Mouse (Mus musculus) midbrain, embryonic 14.5 days (tissue): ENCODE data around the gene Rora. TPM values are rescaled to one million over a fixed set of nuclear protein-coding genes. Genes with fewer than 3 reads are reported as not detected.

Source experiments
- ATAC-seq: fragments of 200-750 bp; cut with Nextera tagmentation; 2 replicates; pipeline ENCODE4 v1.8.0; 2017; ENCODE audit warnings: moderate number of reproducible peaks, moderate library complexity; ENCODE audit not compliant: low FRiP score, low TSS enrichment
- DNase-seq: peaks from one replicate; pipeline ENCODE4 v3.0.0-alpha.2; 2015
- H3K27ac ChIP-seq: fragments of 300-500 bp; sonication (generic); replicated peaks from 2 replicates; pipeline ENCODE4 v1.5.1; 2014; ENCODE audit warnings: mild to moderate bottlenecking, low read depth, low read length, moderate library complexity
- H3K27me3 ChIP-seq: fragments of 300-500 bp; sonication (generic); 2 replicates; pipeline ENCODE4 v1.6.1; 2014; ENCODE audit warnings: low read length, control low read depth, mixed read lengths; ENCODE audit not compliant: control insufficient read depth, insufficient read depth
- H3K36me3 ChIP-seq: fragments of 300-500 bp; sonication (generic); 2 replicates; pipeline ENCODE4 v1.6.1; 2014; ENCODE audit warnings: low read length, control low read depth; ENCODE audit not compliant: control insufficient read depth, insufficient read depth
- H3K4me1 ChIP-seq: fragments of 300-500 bp; sonication (generic); 2 replicates; pipeline ENCODE4 v1.6.1; 2014; ENCODE audit warnings: mild to moderate bottlenecking, antibody characterized with exemption, low read length, control low read depth; ENCODE audit not compliant: control insufficient read depth, insufficient read depth
- H3K4me2 ChIP-seq: fragments of 300-500 bp; sonication (generic); 2 replicates; pipeline ENCODE4 v1.6.1; 2014; ENCODE audit warnings: mild to moderate bottlenecking, low read length, moderate library complexity
- H3K4me3 ChIP-seq: fragments of 300-500 bp; sonication (generic); replicated peaks from 2 replicates; pipeline ENCODE4 v1.5.1; 2014; ENCODE audit warnings: low read depth, low read length
- H3K9ac ChIP-seq: fragments of 300-500 bp; sonication (generic); replicated peaks from 2 replicates; pipeline ENCODE4 v1.6.1; 2014; ENCODE audit warnings: mild to moderate bottlenecking, low read length, moderate library complexity
- H3K9me3 ChIP-seq: fragments of 300-500 bp; sonication (generic); 2 replicates; pipeline ENCODE4 v1.6.1; 2016; ENCODE audit warnings: low read length, control low read depth, mixed read lengths; ENCODE audit not compliant: control insufficient read depth
- WGBS: fragments of 180-500 bp; shearing (Covaris S2); extraction: QIAGEN DNeasy Blood & Tissue Kit; methylation state at CpG from one replicate; pipeline ENCODE4 v1.1.7; 2014; 5-methylcytosine and 5-hydroxymethylcytosine counted together
- polyA plus RNA-seq: library from polyadenylated mRNA; unstranded; fragments of >200 nt; fragmentation: Nextera tagmentation; extraction: Ambion mirVana; gene quantifications from 2 replicates; pipeline ENCODE4 v1.2.1, GENCODE M21; 2014

The Rora gene
- polyA plus RNA-seq, 1 experiment from 2014 or later: 39.1 TPM

DNA sequence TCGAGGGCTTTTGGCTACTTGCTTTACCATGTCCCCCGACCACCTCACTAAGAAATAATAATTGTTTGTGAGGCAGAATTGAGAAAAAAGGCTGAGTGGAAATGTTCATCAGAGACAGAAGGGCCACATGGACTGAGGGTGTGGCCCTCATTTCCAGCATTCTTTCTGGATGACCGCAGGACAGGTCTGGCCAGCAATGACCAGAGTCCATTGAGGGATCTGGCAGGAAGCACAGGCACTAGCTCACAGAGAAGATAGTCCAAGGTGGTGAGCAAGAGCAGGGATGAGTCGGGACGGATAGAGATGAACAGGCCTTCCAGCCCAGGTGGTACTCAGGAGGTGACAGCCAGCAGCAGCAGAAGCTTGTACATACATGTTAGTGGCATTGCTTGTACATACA lies 501.1 kb downstream of the Rora start:
- no peak for ATAC-seq
- DNase-seq: no peak
- 96% methylated on average over 5 of the region's 5 CpGs for WGBS
- no peak overlapping the region for H3K4me3 ChIP-seq
- H3K9ac ChIP-seq: no peak overlapping the region
- H3K27ac ChIP-seq: no peak overlapping the region
- H3K9me3 ChIP-seq: no peaks in the 10 kb centered on the region
- no peaks in the 10 kb centered on the region for H3K4me1 ChIP-seq
- no peaks in the 10 kb centered on the region for H3K27me3 ChIP-seq
- H3K36me3 ChIP-seq: no peaks in the 10 kb centered on the region
- H3K4me2 ChIP-seq: no peak overlapping the region

GRCm38 (mm10) chr9:69155836-69156595 lies 502.4 kb downstream of the Rora start:
- Histone ChIP-seq H3K4me1 (no peaks in the 10 kb centered on the region), H3K4me2 (no peak overlapping the region), H3K27ac (no peak overlapping the region), H3K9ac (no peak overlapping the region), H3K4me3 (no peak overlapping the region), H3K36me3 (no peaks in the 10 kb centered on the region), H3K27me3 (no peaks in the 10 kb centered on the region), H3K9me3 (no peaks in the 10 kb centered on the region)
- ATAC-seq (no peak), DNase-seq (no peak)
- 89% methylated on average over 8 of the region's 8 CpGs for WGBS

DNA sequence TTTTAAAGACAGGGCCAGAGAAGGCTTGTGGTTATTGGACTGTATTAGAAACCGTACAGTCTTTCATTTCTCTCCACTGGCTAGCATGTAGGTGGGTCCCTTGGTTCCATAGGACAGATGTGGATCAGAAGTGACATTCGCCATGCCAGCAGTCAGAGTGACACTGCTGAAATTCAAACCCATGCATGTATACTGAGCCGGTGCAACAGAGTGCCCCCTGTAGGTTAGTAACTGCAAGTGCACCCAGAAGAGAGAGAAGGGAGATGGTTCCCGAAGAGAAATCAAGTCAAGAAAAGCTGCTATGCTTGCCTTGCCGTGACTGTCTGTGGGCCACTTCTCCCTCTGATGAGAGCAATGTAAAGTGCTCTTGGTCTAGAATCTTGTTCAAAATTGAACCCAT lies 507.2 kb downstream of the Rora start:
- H3K27me3 ChIP-seq: no peaks in the 10 kb centered on the region
- H3K36me3 ChIP-seq: no peaks in the 10 kb centered on the region
- no peak overlapping the region for H3K9ac ChIP-seq
- H3K4me2 ChIP-seq: no peak overlapping the region
- no peaks in the 10 kb centered on the region for H3K4me1 ChIP-seq
- ATAC-seq: no peak
- 88% methylated on average over 5 of the region's 5 CpGs for WGBS
- H3K27ac ChIP-seq: no peak overlapping the region
- H3K9me3 ChIP-seq: no peaks in the 10 kb centered on the region
- no peak overlapping the region for H3K4me3 ChIP-seq
- no peak for DNase-seq

DNA sequence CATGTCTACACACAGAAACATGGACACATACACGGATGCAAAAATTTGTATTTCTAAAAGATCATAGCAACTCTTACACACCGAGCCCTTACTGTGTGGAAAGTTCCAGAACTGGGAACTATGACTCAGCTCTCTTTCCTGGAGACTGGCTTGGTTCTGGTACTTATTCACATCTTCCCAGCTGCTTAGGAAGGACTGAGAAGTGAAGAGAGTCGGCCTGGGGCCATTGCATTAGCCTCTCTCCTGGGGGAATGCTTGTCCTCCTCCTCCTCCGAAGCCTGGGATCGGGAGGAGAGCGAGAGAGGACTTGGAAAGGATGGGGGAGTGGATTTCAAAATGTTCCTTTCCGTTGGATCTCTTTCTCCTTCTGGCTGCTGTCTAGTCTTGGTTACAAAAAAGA lies 511.1 kb downstream of the Rora start:
- H3K4me2 ChIP-seq: no peak overlapping the region
- no peak overlapping the region for H3K4me3 ChIP-seq
- DNase-seq (no peak), ATAC-seq (no peak)
- no peaks in the 10 kb centered on the region for H3K9me3 ChIP-seq
- no peaks in the 10 kb centered on the region for H3K4me1 ChIP-seq
- no peaks in the 10 kb centered on the region for H3K27me3 ChIP-seq
- 74% methylated on average over 7 of the region's 7 CpGs for WGBS
- H3K27ac ChIP-seq: no peak overlapping the region
- H3K36me3 ChIP-seq: no peaks in the 10 kb centered on the region
- H3K9ac ChIP-seq: no peak overlapping the region

GRCm38 (mm10) chr9:69165096-69165836 lies 511.7 kb downstream of the Rora start:
- H3K4me1 ChIP-seq: no peaks in the 10 kb centered on the region
- no peaks in the 10 kb centered on the region for H3K36me3 ChIP-seq
- H3K4me3 ChIP-seq: no peak overlapping the region
- ATAC-seq (no peak), DNase-seq (no peak)
- no peak overlapping the region for H3K9ac ChIP-seq
- no peak overlapping the region for H3K4me2 ChIP-seq
- H3K27me3 ChIP-seq: no peaks in the 10 kb centered on the region
- no peak overlapping the region for H3K27ac ChIP-seq
- no peaks in the 10 kb centered on the region for H3K9me3 ChIP-seq
- 83% methylated on average over 7 of the region's 7 CpGs for WGBS

DNA sequence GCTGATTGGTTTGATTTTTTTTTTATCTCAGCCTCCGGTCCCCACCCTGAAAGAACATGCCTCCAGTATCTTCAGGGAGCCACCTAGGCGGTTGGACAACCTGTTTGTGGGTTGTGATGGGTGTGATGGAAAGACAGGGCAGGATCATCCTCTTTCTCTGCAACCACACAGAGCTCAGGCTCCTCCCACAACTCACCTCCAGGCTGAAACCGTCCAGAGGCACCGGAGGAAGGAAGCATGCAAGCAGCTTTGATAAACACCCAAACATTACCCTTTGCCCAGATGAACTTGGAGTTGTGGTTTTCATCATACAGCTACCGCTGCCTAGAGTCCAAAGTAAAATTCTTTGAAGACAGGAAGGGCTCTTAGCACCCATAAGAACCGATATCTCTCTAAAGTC lies 520.5 kb downstream of the Rora start:
- H3K36me3 ChIP-seq: no peaks in the 10 kb centered on the region
- H3K27ac ChIP-seq: no peak overlapping the region
- H3K9ac ChIP-seq: no peak overlapping the region
- no peaks in the 10 kb centered on the region for H3K9me3 ChIP-seq
- DNase-seq: no peak
- H3K4me1 ChIP-seq: no peaks in the 10 kb centered on the region
- H3K4me2 ChIP-seq: no peak overlapping the region
- no peak for ATAC-seq
- H3K27me3 ChIP-seq: no peaks in the 10 kb centered on the region
- 91% methylated on average over 6 of the region's 6 CpGs for WGBS
- no peak overlapping the region for H3K4me3 ChIP-seq

GRCm38 (mm10) chr9:69174527-69175116 lies 521.0 kb downstream of the Rora start:
- no peak overlapping the region for H3K9ac ChIP-seq
- H3K27ac ChIP-seq: no peak overlapping the region
- ATAC-seq: no peak
- H3K4me1 ChIP-seq: no peaks in the 10 kb centered on the region
- 71% methylated on average over 10 of the region's 10 CpGs for WGBS
- DNase-seq: no peak
- H3K36me3 ChIP-seq: no peaks in the 10 kb centered on the region
- H3K4me2 ChIP-seq: no peak overlapping the region
- H3K27me3 ChIP-seq: no peaks in the 10 kb centered on the region
- no peak overlapping the region for H3K4me3 ChIP-seq
- no peaks in the 10 kb centered on the region for H3K9me3 ChIP-seq

- 94% methylated on average over 3 of the region's 3 CpGs for WGBS
- H3K9me3 ChIP-seq: no peaks in the 10 kb centered on the region
Measured at GRCm38 (mm10) chr9:69176988-69177387, 523.4 kb downstream of the Rora start.

More at GRCm38 (mm10) chr9:69176988-69177387, 523.4 kb downstream of the Rora start:
- DNase-seq (no peak), ATAC-seq (no peak)
- no peak overlapping the region for H3K4me2 ChIP-seq
- H3K4me3 ChIP-seq: no peak overlapping the region
- H3K27ac ChIP-seq: no peak overlapping the region
- H3K4me1 ChIP-seq: no peaks in the 10 kb centered on the region
- no peaks in the 10 kb centered on the region for H3K27me3 ChIP-seq
- no peak overlapping the region for H3K9ac ChIP-seq
- H3K36me3 ChIP-seq: no peaks in the 10 kb centered on the region
